Mouse (Mus musculus) liver, embryonic 13.5 days (tissue): ENCODE data around the gene Phf10. TPM values are rescaled to one million over a fixed set of nuclear protein-coding genes. Genes with fewer than 3 reads are reported as not detected.
"Not testable (repeated sequence)": the region's sequence is repeated elsewhere in the genome, so short reads cannot be mapped to it uniquely, and the experiment has no call there.

Experiments
- ATAC-seq: fragments of 200-750 bp; cut with Nextera tagmentation; 2 replicates; pipeline ENCODE4 v1.8.0; 2017; ENCODE audit warnings: low read depth, mild to moderate bottlenecking, moderate number of reproducible peaks, moderate library complexity
- DNase-seq: peaks from one replicate; pipeline ENCODE4 v3.0.0; 2022
- H3K27ac ChIP-seq: fragments of 300-500 bp; sonication (generic); 2 replicates; pipeline ENCODE4 v1.5.1; 2015; ENCODE audit warnings: moderate library complexity, mild to moderate bottlenecking, inconsistent platforms
- H3K27me3 ChIP-seq: fragments of 300-500 bp; sonication (generic); 2 replicates; pipeline ENCODE4 v1.6.1; 2015; ENCODE audit warnings: mild to moderate bottlenecking, inconsistent platforms
- H3K36me3 ChIP-seq: fragments of 300-500 bp; sonication (generic); 2 replicates; pipeline ENCODE4 v1.6.1; 2015; ENCODE audit warnings: mild to moderate bottlenecking, inconsistent platforms
- H3K4me1 ChIP-seq: fragments of 300-500 bp; sonication (generic); replicated peaks from 2 replicates; pipeline ENCODE4 v1.6.1; 2015; ENCODE audit warnings: inconsistent platforms
- H3K4me2 ChIP-seq: fragments of 300-500 bp; sonication (generic); 2 replicates; pipeline ENCODE4 v1.6.1; 2015; ENCODE audit warnings: inconsistent platforms, mild to moderate bottlenecking, moderate library complexity
- H3K4me3 ChIP-seq: fragments of 300-500 bp; sonication (generic); replicated peaks from 2 replicates; pipeline ENCODE4 v1.5.1; 2015; ENCODE audit warnings: mild to moderate bottlenecking, inconsistent platforms
- H3K9ac ChIP-seq: fragments of 300-500 bp; sonication (generic); 2 replicates; pipeline ENCODE4 v1.6.1; 2015; ENCODE audit warnings: mild to moderate bottlenecking, inconsistent platforms
- H3K9me3 ChIP-seq: fragments of 300-500 bp; sonication (generic); replicated peaks from 2 replicates; pipeline ENCODE4 v1.6.1; 2016; ENCODE audit warnings: inconsistent platforms
- WGBS: fragments of 180-500 bp; shearing (Covaris S2); methylation state at CpG from one replicate; pipeline ENCODE4 v1.1.7; 2015; ENCODE audit not compliant: insufficient replicate concordance; 5-methylcytosine and 5-hydroxymethylcytosine counted together
- polyA plus RNA-seq: library from polyadenylated mRNA; unstranded; fragments of >200 nt; fragmentation: Nextera tagmentation; extraction: Ambion mirVana; gene quantifications from 2 replicates; pipeline ENCODE4 v1.2.1, GENCODE M21; 2015

The Phf10 gene
- polyA plus RNA-seq: 95.9 and 100 TPM in 2 replicates

DNA sequence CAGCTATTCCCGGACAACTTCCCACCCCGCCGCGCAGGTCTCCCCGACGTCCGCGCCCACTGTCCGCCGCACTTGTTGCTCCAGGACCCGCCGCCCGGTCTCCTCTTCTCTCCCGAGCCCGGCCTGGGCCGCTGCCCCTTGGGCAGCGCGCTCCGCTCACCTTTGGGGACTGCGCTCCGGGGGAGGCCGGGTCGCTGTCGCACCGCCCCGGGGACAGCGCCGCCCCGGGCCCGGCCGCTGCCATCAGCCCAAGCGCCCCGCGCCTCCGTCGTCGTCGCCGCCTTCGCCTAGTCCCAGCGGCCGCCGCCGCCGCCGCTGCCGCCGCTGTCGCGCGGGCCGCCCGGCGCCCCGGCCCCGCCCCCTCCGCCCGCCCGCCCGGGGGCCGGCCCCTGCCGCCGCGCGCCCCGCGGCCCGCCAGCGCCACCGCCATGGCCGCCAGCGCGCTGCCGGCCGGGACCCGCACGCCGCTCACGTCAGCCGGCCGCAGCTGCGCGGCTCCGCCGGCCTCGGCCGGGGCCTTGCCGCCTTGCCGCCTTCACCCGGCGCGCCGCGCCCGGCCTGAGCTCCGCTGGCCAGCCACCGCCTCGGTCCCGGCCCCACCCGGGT is at the start of gene Phf10:
Gene Phf10, minus strand, starts transcription at position 323 of the 606 bp plus-strand sequence.
- Histone ChIP-seq H3K4me3 (peak within 1 kb of the TSS; percentile 85), H3K36me3 (peaks cover 21% of the 10 kb centered on the region), H3K4me2 (peak within 1 kb of the TSS; percentile 83), H3K4me1 (peaks cover 26% of the 10 kb centered on the region), H3K9ac (peak within 1 kb of the TSS; percentile 95), H3K27ac (peak within 1 kb of the TSS; percentile 91)
- not testable (repeated sequence) for H3K27me3 ChIP-seq, H3K9me3 ChIP-seq
- 1% methylated on average over 57 of the region's 100 CpGs for WGBS
- peak; percentile 75 for ATAC-seq
- DNase-seq: peak; percentile 32

DNA sequence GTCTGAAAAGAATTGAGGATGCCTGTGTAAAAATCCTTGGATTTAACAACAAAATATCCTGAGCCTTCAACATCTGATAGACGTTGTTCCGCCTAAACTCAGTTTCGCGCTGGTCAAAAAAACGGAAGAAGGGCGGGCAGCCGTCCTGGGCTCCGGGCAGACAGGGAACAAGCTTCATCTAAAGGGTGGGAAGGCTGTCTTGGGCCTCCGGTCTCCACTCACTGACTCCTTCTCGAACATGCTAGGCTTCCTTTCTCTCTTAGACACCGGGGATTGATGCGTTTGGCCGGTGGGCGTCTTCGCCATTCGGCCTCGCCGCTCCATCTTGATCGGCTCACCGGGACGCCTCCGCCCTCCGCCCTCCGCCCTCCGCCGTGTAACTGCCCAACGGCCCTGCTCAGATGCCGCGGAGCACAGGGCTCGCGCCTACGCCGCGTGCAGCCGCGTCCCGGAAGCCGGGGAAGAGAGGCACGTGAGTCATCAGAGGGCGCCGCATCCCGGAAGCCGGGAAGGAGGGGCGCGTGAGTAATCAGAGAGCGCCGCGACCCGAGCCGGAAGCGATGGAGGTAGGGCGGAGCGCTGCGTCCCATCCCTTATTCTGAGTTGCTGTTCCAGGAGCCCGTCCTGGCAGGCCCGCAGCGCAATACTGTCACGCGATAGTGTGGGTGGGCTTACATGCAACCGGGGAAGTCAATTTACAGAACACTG is 48.8 kb upstream of the Phf10 start, which contains the start of gene Gm3435:
Gene Gm3435, plus strand, starts transcription at position 471 of the 708 bp plus-strand sequence.
- H3K27me3 ChIP-seq, H3K27ac ChIP-seq, H3K4me1 ChIP-seq, H3K9ac ChIP-seq, H3K36me3 ChIP-seq, H3K9me3 ChIP-seq, H3K4me2 ChIP-seq, H3K4me3 ChIP-seq, DNase-seq: not testable (repeated sequence)
- ATAC-seq: peak; percentile 95
- WGBS: no CpG with 5 or more reads among the region's 60 CpGs

DNA sequence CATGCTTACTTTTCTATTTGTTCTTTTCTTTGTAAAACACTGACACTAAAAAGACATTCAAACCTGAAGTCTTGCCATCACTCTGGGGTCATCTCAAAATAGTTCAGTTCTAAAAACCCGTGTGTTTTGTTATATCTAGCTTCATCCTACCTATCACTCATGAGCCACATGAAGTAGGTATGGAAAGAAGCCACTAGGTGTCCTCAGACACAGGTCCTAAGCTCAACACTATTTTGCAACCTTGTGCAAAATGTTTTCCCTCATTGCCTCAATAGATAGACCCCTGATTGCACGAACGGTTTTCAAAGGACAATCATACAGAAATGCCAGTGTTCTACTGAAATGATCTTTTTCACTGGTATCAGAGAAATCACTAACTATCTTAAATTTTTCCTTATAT is 48.0 kb upstream of the Phf10 start:
- WGBS: no CpG with 5 or more reads among the region's 3 CpGs
- not testable (repeated sequence) for H3K4me2 ChIP-seq, H3K27ac ChIP-seq, H3K4me1 ChIP-seq, DNase-seq, H3K9ac ChIP-seq, H3K9me3 ChIP-seq, H3K36me3 ChIP-seq, H3K4me3 ChIP-seq, H3K27me3 ChIP-seq
- ATAC-seq: peak; percentile 14; the same call in 1 of the 2 replicates

DNA sequence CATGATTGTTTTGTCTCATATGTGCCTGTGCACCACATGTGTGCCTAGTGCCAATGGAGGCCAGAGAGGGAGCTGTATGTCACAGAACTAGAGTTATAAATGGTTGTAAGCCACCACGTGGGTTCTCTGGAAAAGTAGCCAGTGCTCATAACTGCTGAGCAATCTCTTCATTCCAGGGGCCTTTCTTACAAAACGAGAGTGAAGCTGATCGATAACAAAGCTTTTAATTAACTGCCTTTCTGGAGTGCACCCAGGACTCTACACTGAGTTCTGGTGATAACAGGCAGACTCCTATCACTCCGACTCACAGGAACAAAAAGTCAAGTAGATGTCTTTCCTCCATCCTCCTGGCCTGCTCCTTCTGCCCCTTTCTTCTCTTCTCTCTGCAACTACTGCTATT is 39.0 kb upstream of the Phf10 start:
- not testable (repeated sequence) for H3K9me3 ChIP-seq, H3K4me1 ChIP-seq, H3K27me3 ChIP-seq, H3K4me3 ChIP-seq, H3K4me2 ChIP-seq, H3K36me3 ChIP-seq, H3K9ac ChIP-seq, H3K27ac ChIP-seq, DNase-seq
- peak; percentile 81 for ATAC-seq
- no CpG with 5 or more reads among the region's 4 CpGs for WGBS

DNA sequence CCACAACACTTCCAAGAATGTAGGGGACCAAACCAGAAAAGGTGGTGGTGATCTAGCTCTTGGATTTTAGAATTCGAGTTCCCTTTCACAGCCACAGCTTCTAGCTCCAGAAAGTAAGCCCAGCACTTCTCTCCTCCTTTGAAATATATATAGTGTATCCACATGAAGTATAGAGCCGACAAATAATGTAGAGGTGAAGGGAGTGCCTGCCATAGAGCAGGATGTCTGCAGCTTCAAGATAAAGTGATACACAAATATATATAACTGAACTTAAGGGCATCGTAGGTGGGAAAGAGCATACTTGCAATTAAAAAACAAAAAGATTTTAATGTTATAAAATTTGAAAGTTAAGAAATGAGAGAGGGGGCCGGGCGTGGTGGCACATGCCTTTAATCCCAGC is 33.1 kb upstream of the Phf10 start:
- not testable (repeated sequence) for DNase-seq, H3K9ac ChIP-seq, H3K4me2 ChIP-seq, H3K36me3 ChIP-seq, H3K9me3 ChIP-seq, H3K27ac ChIP-seq, H3K4me1 ChIP-seq, H3K4me3 ChIP-seq, ATAC-seq, H3K27me3 ChIP-seq
- no CpG with 5 or more reads among the region's 5 CpGs for WGBS

DNA sequence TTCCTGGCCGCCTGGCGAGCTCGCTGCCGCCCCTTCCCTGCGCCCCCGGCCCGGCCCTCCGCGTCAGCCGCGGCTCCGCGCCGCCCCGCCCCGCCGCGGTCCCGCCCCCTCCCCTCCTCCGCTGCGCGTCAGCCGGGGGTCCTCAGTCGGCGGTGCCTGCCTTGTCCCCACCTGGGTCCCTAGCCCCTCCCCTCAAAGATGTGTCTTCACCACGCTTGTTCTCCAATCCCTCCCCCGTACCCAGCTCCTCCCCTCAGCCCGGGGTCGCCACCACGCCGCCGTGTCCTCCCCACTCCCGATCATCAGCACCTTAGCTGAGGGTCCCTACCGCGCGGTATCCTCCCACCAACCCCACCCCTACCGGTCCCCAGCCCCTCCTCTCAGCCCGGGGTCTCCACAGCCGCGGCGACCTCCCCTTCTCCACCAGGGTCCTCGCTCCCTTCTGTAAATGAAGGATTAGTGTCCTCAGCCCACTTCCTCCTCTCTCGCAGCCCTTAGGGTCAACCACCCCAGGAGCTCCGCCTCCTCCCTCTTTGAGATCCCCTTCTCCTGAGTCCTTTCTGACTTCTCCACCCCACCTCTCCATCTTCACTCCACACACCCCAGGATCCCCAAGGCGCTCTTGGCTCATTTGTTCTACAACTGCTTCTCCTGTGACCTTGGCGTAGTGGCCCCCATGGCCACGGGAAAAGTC is 32.2 kb upstream of the Phf10 start:
- not testable (repeated sequence) for H3K36me3 ChIP-seq, H3K4me3 ChIP-seq, H3K27ac ChIP-seq, H3K27me3 ChIP-seq, H3K9ac ChIP-seq, H3K4me2 ChIP-seq, H3K4me1 ChIP-seq, DNase-seq, H3K9me3 ChIP-seq
- peak; percentile 51 for ATAC-seq
- whole genome bisulfite sequencing: no CpG with 5 or more reads among the region's 47 CpGs

DNA sequence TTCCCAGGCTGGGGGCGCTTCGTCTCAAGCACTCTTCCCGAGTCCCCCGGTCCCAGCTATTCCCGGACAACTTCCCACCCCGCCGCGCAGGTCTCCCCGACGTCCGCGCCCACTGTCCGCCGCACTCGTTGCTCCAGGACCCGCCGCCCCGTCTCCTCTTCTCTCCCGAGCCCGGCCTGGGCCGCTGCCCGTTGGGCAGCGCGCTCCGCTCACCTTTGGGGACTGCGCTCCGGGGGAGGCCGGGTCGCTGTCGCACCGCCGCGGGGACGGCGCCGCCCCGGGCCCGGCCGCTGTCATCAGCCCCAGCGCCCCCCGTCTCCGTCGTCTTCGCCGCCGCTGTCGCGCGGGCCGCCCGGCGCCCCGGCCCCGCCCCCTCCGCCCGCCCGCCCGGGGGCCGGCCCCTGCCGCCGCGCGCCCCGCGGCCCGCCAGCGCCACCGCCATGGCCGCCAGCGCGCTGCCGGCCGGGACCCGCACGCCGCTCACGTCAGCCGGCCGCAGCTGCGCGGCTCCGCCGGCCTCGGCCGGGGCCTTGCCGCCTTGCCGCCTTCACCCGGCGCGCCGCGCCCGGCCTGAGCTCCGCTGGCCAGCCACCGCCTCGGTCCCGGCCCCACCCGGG is 31.6 kb upstream of the Phf10 start:
- H3K36me3 ChIP-seq, H3K9ac ChIP-seq, H3K4me3 ChIP-seq, H3K27me3 ChIP-seq, H3K27ac ChIP-seq, H3K9me3 ChIP-seq, H3K4me1 ChIP-seq, DNase-seq, H3K4me2 ChIP-seq: not testable (repeated sequence)
- no CpG with 5 or more reads among the region's 98 CpGs for WGBS
- peak; percentile 71 for ATAC-seq

DNA sequence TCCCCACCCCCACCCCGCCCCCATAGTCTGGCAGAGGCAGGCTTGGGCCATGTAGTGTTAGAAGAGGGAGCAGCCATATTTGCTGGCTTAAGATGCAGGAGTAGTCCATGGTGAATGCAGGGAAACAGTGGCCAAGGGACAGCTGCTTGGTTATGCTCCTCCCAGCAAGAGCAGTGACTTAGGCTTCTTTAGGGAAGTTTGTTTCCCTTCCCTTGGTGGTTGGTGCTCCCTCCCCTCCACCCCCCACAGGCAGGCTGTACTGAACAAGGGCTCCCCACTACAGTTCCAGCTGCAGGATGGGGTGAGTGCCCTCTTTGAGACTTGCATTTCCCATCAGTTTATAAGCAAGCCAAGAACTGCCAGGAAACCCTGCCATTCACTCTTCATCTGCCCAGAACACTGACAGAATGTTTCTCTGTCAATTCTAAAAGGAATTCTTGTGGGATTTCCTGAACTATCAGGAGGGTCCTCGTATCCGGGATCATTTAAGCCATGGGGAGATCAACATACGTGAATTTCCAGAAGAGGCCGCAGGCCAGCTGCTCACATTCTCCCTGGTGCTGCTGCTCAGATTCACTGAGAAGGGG is 29.1 kb upstream of the Phf10 start:
- 76% methylated on average over 4 of the region's 5 CpGs for WGBS
- not testable (repeated sequence) for H3K4me2 ChIP-seq, H3K4me3 ChIP-seq, H3K9me3 ChIP-seq, H3K36me3 ChIP-seq, H3K27ac ChIP-seq, H3K4me1 ChIP-seq, H3K27me3 ChIP-seq, ATAC-seq, DNase-seq, H3K9ac ChIP-seq

DNA sequence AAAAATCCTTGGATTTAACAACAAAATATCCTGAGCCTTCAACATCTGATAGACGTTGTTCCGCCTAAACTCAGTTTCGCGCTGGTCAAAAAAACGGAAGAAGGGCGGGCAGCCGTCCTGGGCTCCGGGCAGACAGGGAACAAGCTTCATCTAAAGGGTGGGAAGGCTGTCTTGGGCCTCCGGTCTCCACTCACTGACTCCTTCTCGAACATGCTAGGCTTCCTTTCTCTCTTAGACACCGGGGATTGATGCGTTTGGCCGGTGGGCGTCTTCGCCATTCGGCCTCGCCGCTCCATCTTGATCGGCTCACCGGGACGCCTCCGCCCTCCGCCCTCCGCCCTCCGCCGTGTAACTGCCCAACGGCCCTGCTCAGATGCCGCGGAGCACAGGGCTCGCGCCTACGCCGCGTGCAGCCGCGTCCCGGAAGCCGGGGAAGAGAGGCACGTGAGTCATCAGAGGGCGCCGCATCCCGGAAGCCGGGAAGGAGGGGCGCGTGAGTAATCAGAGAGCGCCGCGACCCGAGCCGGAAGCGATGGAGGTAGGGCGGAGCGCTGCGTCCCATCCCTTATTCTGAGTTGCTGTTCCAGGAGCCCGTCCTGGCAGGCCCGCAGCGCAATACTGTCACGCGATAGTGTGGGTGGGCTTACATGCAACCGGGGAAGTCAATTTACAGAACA is 17.4 kb upstream of the Phf10 start, which contains the start of the genes 9030025P20Rik and Gm3417:
Gene 9030025P20Rik, plus strand, starts transcription at position 107 of the 677 bp plus-strand sequence.
Gene Gm3417, minus strand, starts transcription at position 429 of the 677 bp plus-strand sequence.
- Histone ChIP-seq H3K4me2 (peak within 1 kb of the TSS; percentile 48), H3K4me3 (peak within 1 kb of the TSS; percentile 32; the same call in 1 of the 2 replicates)
- not testable (repeated sequence) for H3K27me3 ChIP-seq, H3K4me1 ChIP-seq, H3K27ac ChIP-seq, H3K9ac ChIP-seq, H3K36me3 ChIP-seq, H3K9me3 ChIP-seq, DNase-seq
- WGBS: no CpG with 5 or more reads among the region's 60 CpGs
- ATAC-seq: peak; percentile 96

DNA sequence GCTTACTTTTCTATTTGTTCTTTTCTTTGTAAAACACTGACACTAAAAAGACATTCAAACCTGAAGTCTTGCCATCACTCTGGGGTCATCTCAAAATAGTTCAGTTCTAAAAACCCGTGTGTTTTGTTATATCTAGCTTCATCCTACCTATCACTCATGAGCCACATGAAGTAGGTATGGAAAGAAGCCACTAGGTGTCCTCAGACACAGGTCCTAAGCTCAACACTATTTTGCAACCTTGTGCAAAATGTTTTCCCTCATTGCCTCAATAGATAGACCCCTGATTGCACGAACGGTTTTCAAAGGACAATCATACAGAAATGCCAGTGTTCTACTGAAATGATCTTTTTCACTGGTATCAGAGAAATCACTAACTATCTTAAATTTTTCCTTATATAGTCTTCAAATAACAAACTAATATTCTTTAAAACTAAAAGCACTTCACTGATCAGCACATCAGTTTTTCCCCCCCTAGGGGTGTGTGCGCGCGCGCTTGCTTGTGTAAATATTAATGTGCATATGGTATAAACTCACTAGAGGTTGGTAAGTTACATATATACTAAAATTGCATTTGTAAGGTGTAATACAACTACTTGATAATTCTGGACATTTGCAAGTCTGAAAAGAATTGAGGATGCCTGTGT is 16.8 kb upstream of the Phf10 start:
- not testable (repeated sequence) for H3K9me3 ChIP-seq, H3K27me3 ChIP-seq, H3K9ac ChIP-seq, H3K36me3 ChIP-seq, H3K4me1 ChIP-seq, H3K27ac ChIP-seq
- WGBS: 1% methylated on average over 4 of the region's 7 CpGs
- DNase-seq: peak; percentile 51
- ATAC-seq: 0 out of 2 replicates have a peak, but pooled peaks have one; percentile 11
- peak overlapping the region; percentile 48 for H3K4me2 ChIP-seq
- H3K4me3 ChIP-seq: peak overlapping the region; percentile 32; the same call in 1 of the 2 replicates
